Mouse (Mus musculus) neural tube, embryonic 11.5 days (tissue): ENCODE results near the gene Tenm4. TPM values are rescaled to one million over a fixed set of nuclear protein-coding genes. Genes with fewer than 3 reads are reported as not detected.
A peak's percentile ranks its signal among the peaks of the same experiment; 100 is the strongest.

ENCODE experiments used
- ATAC-seq: fragments of 200-750 bp; cut with Nextera tagmentation; 2 replicates; pipeline ENCODE4 v1.8.0; 2017; ENCODE audit warnings: moderate number of reproducible peaks, mild to moderate bottlenecking, moderate TSS enrichment, moderate library complexity; ENCODE audit not compliant: insufficient read depth, low FRiP score, low TSS enrichment
- DNase-seq: peaks from one replicate; pipeline ENCODE4 v3.0.0-alpha.2; 2015; ENCODE audit warnings: low spot score
- H3K27ac ChIP-seq: fragments of 300-500 bp; sonication (generic); 2 replicates; pipeline ENCODE4 v1.5.1; 2014; ENCODE audit warnings: low read depth, mild to moderate bottlenecking, low read length
- H3K27me3 ChIP-seq: fragments of 300-500 bp; sonication (generic); 2 replicates; pipeline ENCODE4 v1.6.1; 2014; ENCODE audit warnings: mild to moderate bottlenecking, low read length, mixed read lengths; ENCODE audit not compliant: control insufficient read depth, insufficient read depth
- H3K36me3 ChIP-seq: fragments of 300-500 bp; sonication (generic); 2 replicates; pipeline ENCODE4 v1.6.1; 2014; ENCODE audit warnings: mild to moderate bottlenecking, low read length, moderate library complexity, mixed read lengths; ENCODE audit not compliant: control insufficient read depth, insufficient read depth
- H3K4me1 ChIP-seq: fragments of 300-500 bp; sonication (generic); 2 replicates; pipeline ENCODE4 v1.6.1; 2014; ENCODE audit warnings: low read length, mixed read lengths; ENCODE audit not compliant: control insufficient read depth, insufficient read depth
- H3K4me2 ChIP-seq: fragments of 300-500 bp; sonication (generic); 2 replicates; pipeline ENCODE4 v1.6.1; 2014; ENCODE audit warnings: low read depth, mild to moderate bottlenecking, moderate library complexity
- H3K4me3 ChIP-seq: fragments of 300-500 bp; sonication (generic); 2 replicates; pipeline ENCODE4 v1.5.1; 2014; ENCODE audit warnings: low read depth, low read length
- H3K9ac ChIP-seq: fragments of 300-500 bp; sonication (generic); 2 replicates; pipeline ENCODE4 v1.6.1; 2014; ENCODE audit warnings: mild to moderate bottlenecking, low read length
- H3K9me3 ChIP-seq: fragments of 300-500 bp; sonication (generic); 2 replicates; pipeline ENCODE4 v1.6.1; 2016; ENCODE audit warnings: low read length; ENCODE audit not compliant: control insufficient read depth
- WGBS: fragments of 180-500 bp; shearing (Covaris S2); extraction: QIAGEN DNeasy Blood & Tissue Kit; methylation state at CpG from one replicate; pipeline ENCODE4 v1.1.7; 2014; 5-methylcytosine and 5-hydroxymethylcytosine counted together
- polyA plus RNA-seq: library from polyadenylated mRNA; unstranded; fragments of >200 nt; fragmentation: Nextera tagmentation; extraction: Ambion mirVana; gene quantifications from 2 replicates; pipeline ENCODE4 v1.2.1, GENCODE M21; 2014

The Tenm4 gene
- polyA plus RNA-seq, 1 experiment from 2014 or later = 32.7 TPM

DNA sequence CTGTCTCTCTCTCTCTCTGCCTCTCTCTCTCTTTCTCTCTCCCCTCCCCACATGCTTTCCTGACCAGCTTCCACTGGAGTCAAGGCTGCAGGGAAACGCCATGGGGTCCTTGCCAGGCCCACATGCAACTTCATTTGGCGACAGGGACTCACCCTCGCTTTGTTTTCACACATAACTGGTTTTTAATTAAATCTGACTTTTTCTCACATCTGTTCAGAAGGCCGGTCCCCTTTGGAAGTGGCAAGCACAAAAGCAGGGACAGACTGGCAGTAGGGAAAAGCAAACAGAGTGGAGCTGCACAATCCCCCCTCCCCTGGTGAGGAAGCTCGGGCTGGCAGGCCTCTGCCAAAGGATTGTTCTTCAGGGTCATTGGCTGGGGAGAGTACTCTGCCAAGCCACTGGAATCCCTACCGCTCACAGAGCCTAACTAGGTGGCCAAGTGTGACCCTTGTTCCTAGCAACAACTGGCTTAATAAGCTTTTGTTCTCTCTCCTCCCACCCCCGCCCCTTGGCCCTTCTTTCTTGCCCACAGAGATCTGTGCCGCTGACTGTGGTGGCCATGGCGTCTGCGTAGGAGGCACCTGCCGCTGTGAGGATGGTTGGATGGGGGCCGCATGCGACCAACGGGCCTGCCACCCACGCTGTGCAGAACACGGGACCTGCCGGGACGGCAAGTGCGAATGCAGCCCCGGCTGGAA is 625.9 kb downstream of the Tenm4 start:
- WGBS = 38% methylated on average over 20 of the region's 20 CpGs
- peak overlapping the region; percentile 12; the same call in 1 of the 2 replicates for H3K4me2 ChIP-seq
- DNase-seq (peak; percentile 61), ATAC-seq (peak; percentile 68)
- no peak overlapping the region for H3K4me3 ChIP-seq
- peak overlapping the region; percentile 83 for H3K27ac ChIP-seq
- H3K27me3 ChIP-seq = no peaks in the 10 kb centered on the region
- no peaks in the 10 kb centered on the region for H3K36me3 ChIP-seq
- H3K9me3 ChIP-seq = no peaks in the 10 kb centered on the region
- H3K4me1 ChIP-seq = peaks cover 34% of the 10 kb centered on the region
- peak overlapping the region; percentile 29; the same call in 1 of the 2 replicates for H3K9ac ChIP-seq

DNA sequence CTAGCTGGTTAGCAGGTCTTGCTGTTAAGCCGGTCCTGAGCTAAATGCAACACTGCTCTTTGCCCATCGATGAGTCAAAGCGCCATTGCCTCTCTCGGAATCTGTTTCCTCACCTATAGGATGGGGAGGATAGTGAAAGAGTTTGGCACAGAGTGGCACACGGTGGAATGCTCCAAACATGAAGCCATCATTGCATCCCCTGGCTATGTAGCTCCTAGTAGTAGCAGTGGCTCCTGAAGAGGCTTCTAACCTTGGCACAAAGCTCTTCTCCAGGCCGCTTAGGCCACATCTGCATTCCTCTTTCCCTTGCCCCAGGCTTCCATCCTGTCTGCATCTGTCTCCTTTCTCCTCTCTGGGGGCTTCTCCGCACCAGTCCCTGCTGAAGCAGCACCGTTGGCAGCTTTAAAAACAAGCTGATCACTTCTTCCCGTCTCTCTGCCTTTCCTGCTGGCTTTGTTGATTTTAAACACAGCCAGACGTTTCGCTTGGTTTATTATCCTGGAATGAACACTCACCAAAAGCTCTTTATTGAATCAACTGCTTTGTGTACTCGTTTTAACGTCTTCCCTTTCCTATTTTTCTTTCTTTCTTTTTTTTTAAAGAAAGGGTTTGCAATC is 626.8 kb downstream of the Tenm4 start:
- Histone ChIP-seq H3K4me1 (peaks cover 34% of the 10 kb centered on the region), H3K4me2 (no peak overlapping the region), H3K27me3 (no peaks in the 10 kb centered on the region), H3K27ac (peak overlapping the region; percentile 74), H3K9ac (no peak overlapping the region; the same call in none of the 2 replicates), H3K36me3 (no peaks in the 10 kb centered on the region), H3K9me3 (no peaks in the 10 kb centered on the region), H3K4me3 (no peak overlapping the region)
- WGBS = 43% methylated on average over 13 of the region's 13 CpGs
- DNase-seq (peak; percentile 37), ATAC-seq (no peak)

DNA sequence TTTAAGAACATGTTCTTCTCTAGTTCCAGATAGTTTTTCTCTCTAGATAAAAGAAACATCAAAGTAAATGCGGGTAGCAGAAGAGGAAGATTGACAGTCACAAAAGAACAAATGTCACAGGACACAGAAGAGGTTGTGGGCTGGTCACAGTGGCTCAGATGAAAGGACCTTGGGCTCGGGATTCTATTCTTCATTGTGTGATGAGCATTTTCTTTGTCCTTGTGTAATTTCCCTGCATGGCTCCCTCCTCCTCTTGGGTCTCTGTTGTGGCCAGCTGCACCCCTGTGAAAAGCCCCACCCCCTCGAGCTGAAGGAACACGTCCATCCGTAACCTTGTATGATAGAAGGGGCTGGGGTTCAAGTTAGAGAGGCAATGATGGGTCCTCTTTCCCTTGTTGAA is 628.8 kb downstream of the Tenm4 start:
- H3K27ac ChIP-seq = no peak overlapping the region
- H3K9me3 ChIP-seq = no peaks in the 10 kb centered on the region
- DNase-seq (no peak), ATAC-seq (no peak)
- H3K4me2 ChIP-seq = no peak overlapping the region
- 0 out of 2 replicates have a peak, but pooled peaks cover 2% of the 10 kb centered on the region for H3K36me3 ChIP-seq
- WGBS = 19% methylated on average over 5 of the region's 5 CpGs
- peaks cover 34% of the 10 kb centered on the region for H3K4me1 ChIP-seq
- no peaks in the 10 kb centered on the region for H3K27me3 ChIP-seq
- H3K9ac ChIP-seq = no peak overlapping the region
- no peak overlapping the region for H3K4me3 ChIP-seq

DNA sequence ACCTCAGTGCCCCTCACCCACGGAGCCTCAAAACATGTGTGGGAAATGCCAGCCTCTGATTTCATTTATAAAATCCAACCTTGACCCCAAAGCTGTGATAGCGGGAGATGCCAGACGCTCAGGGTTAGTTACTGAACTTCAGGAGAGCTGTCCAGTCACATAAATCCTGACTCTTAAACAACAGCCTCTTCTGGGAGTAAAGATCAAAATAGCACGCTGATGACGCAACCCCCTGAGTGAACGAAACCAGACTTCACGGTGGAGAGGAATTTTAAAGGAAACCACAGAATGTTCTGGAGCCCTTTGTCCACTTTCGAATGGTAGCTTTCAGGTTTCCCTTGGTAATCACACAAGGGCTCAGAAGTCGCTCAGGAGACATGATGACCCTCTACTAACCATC is 630.3 kb downstream of the Tenm4 start:
- no peak overlapping the region for H3K4me2 ChIP-seq
- H3K36me3 ChIP-seq = 0 out of 2 replicates have a peak, but pooled peaks cover 2% of the 10 kb centered on the region
- ATAC-seq (no peak), DNase-seq (no peak)
- H3K4me1 ChIP-seq = peaks cover 30% of the 10 kb centered on the region
- no peaks in the 10 kb centered on the region for H3K27me3 ChIP-seq
- no peak overlapping the region for H3K9ac ChIP-seq
- no peaks in the 10 kb centered on the region for H3K9me3 ChIP-seq
- H3K27ac ChIP-seq = no peak overlapping the region
- WGBS = 45% methylated on average over 9 of the region's 9 CpGs
- no peak overlapping the region for H3K4me3 ChIP-seq

GRCm38 (mm10) chr7:96802216-96802615 is 631.2 kb downstream of the Tenm4 start:
- peaks cover 26% of the 10 kb centered on the region for H3K4me1 ChIP-seq
- WGBS = 90% methylated on average over 3 of the region's 3 CpGs
- H3K27me3 ChIP-seq = no peaks in the 10 kb centered on the region
- H3K4me3 ChIP-seq = no peak overlapping the region
- no peaks in the 10 kb centered on the region for H3K9me3 ChIP-seq
- H3K4me2 ChIP-seq = no peak overlapping the region
- no peak for ATAC-seq
- H3K9ac ChIP-seq = no peak overlapping the region
- H3K36me3 ChIP-seq = 0 out of 2 replicates have a peak, but pooled peaks cover 2% of the 10 kb centered on the region
- H3K27ac ChIP-seq = no peak overlapping the region
- no peak for DNase-seq

DNA sequence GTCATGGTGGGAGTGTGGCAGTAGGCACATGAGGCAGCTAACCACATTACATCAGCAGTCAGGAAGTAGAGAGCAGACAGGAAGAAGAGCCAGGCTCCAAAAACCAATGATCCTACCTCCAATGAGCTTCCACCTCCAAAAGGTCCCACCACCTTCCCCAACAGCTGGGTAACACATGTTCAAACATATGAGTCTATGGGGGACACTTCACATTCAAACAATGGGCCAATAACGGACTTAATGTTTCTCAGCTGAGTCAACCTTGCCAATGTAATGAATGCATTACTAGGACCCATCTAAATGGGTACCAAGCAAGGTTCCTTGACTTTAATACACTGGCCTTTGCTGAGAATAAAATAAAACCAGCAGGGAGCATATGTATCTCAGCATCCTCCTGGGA is 635.5 kb downstream of the Tenm4 start:
- peaks cover 10% of the 10 kb centered on the region for H3K4me1 ChIP-seq
- ATAC-seq (no peak), DNase-seq (no peak)

GRCm38 (mm10) chr7:96807281-96808058 is 636.4 kb downstream of the Tenm4 start:
- no peak for DNase-seq
- WGBS = 58% methylated on average over 15 of the region's 15 CpGs
- peak; percentile 30 for ATAC-seq
- Histone ChIP-seq H3K27ac (no peak overlapping the region), H3K36me3 (0 out of 2 replicates have a peak, but pooled peaks cover 2% of the 10 kb centered on the region), H3K4me3 (no peak overlapping the region), H3K9me3 (no peaks in the 10 kb centered on the region), H3K4me2 (no peak overlapping the region), H3K27me3 (no peaks in the 10 kb centered on the region), H3K4me1 (peaks cover 10% of the 10 kb centered on the region), H3K9ac (no peak overlapping the region)

More for the DNA sequence above, 635.5 kb downstream of the Tenm4 start:
- H3K27me3 ChIP-seq = no peaks in the 10 kb centered on the region
- no peak overlapping the region for H3K9ac ChIP-seq
- no peak overlapping the region for H3K27ac ChIP-seq
- H3K36me3 ChIP-seq = 0 out of 2 replicates have a peak, but pooled peaks cover 2% of the 10 kb centered on the region
- H3K9me3 ChIP-seq = no peaks in the 10 kb centered on the region
- no peak overlapping the region for H3K4me2 ChIP-seq
- 64% methylated on average over 1 of the region's 1 CpGs for WGBS
- no peak overlapping the region for H3K4me3 ChIP-seq

DNA sequence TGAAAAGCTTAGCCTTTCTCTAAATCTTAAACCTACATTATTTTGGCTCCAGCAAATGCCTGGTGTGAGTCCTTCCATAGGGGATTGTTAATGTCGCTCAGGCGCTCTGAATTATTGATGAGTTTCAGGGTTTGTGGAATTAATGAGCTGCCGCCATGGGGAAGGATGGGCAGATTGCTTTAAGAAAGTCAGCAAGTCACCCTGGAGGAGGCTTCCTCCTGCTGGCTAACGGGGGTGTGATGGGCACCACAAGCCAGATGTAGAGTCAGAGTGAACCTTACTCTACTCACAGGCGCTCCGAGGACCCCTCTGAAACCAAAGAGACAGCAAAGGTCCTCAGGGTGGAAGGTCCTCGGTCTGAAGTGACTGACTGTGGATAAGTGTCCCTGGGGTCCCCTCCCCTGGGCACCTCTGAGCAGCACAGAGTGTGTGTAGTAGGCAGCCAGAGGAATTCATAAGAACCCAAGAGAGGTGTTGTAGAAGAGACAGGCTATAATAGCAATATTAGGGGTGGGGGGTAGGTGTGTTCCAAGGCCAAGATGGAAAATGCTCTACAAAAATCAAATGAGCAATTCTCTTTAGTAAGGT is 637.1 kb downstream of the Tenm4 start:
- DNase-seq = peak; percentile 44
- ATAC-seq = peak; percentile 32
- 60% methylated on average over 7 of the region's 7 CpGs for WGBS
- H3K4me1 ChIP-seq = peaks cover 13% of the 10 kb centered on the region
- H3K9ac ChIP-seq = no peak overlapping the region
- no peak overlapping the region for H3K4me3 ChIP-seq
- H3K27ac ChIP-seq = no peak overlapping the region
- H3K4me2 ChIP-seq = no peak overlapping the region
- H3K27me3 ChIP-seq = no peaks in the 10 kb centered on the region
- H3K36me3 ChIP-seq = 0 out of 2 replicates have a peak, but pooled peaks cover 2% of the 10 kb centered on the region
- no peaks in the 10 kb centered on the region for H3K9me3 ChIP-seq
